Mouse (Mus musculus): ENCODE measurements around the gene Anpep.
A peak's percentile ranks its signal among the peaks of the same experiment; 100 is the strongest.
"Not testable (repeated sequence)": the region's sequence is repeated elsewhere in the genome, so short reads cannot be mapped to it uniquely, and the experiment has no call there.

Gene Anpep

GRCm38 (mm10) chr7:79810611-79811506 is 50.0 kb downstream of the Anpep start, which contains the start of gene Mesp2:
Gene Mesp2 (plus strand): TSS chr7:79810727.
- DNase-seq (ENCODE audit: low spot score in 2 of 2) = peak; percentile 66 to 72

GRCm38 (mm10) chr7:79808561-79808960 is 52.3 kb downstream of the Anpep start:
- no peak for DNase-seq (ENCODE audit: low spot score in 2 of 2)

GRCm38 (mm10) chr7:79803887-79804286 is 57.0 kb downstream of the Anpep start:
- DNase-seq (ENCODE audit: low spot score in 2 of 2) = no peak

DNA sequence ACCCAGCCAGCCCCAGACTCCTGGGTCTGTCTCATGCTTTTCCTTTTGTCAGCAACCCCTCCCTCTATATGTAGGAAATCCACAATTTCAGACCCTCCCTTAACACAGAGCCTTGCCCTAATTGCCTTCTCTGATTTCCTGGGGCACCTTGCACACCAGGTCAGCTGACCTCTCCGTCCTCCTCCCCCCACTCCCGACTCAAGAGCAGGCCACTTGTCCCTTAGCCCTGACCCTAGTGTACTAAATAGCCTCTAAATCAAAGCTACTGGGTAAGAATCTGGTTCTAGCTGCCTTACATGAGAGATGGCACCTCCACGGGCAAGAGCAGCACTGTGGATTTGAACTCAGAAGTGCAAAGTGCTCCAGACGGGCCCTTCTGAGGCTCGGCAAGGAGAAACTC is 58.8 kb downstream of the Anpep start:
- DNase-seq (ENCODE audit: low spot score in 2 of 2) = no peak

DNA sequence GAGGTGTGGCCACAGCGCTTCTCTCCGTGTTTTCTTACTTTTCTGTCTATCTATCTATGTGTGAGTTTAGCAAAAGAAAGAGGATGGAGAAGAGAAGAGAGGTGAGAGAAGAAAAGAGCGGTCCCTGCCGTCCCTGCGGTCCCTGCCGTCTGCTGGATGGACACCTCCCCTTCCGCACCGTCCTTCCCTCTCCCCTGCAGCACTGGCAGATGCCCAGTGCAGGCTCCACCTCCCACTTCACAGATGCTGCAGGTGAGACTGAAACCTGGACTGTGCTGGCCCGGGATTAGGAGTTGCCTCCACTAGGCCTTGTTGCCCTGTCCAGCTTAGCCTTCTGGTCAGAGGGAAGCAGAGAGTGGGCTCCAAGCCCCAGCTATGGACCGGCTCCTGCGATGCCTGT is 59.5 kb downstream of the Anpep start:
- no peak for DNase-seq (ENCODE audit: low spot score in 2 of 2)

DNA sequence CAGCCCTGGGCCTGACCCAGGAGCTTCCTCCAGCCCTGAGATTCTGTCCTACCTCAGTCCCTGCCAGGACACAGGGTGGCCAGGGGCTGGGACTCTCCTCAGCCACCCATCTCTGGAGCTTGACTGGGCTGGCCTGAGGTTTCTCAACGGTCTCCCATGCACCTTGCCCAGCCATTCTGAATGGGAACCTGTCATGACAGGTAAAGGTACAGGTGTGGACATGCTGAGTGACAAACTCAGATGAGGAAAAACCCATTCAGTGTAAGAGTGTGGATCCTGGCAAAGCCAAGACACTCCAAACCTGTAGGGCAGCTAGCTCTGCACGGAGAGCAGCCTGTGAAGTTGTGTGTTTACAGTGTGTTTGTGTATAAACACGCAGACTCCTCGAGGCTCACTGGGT is 60.5 kb downstream of the Anpep start:
- DNase-seq (ENCODE audit: low spot score in 2 of 2) = no peak

GRCm38 (mm10) chr7:79799506-79799905 is 61.4 kb downstream of the Anpep start:
- DNase-seq (ENCODE audit: low spot score in 2 of 2) = no peak

- peak; percentile 63 to 83 for DNase-seq (ENCODE audit: low spot score in 2 of 2)
Measured at GRCm38 (mm10) chr7:79799048-79799447, 61.8 kb downstream of the Anpep start.

- no peak for DNase-seq (ENCODE audit: low spot score in 2 of 2)
Measured at GRCm38 (mm10) chr7:79798606-79799005, 62.3 kb downstream of the Anpep start.

DNA sequence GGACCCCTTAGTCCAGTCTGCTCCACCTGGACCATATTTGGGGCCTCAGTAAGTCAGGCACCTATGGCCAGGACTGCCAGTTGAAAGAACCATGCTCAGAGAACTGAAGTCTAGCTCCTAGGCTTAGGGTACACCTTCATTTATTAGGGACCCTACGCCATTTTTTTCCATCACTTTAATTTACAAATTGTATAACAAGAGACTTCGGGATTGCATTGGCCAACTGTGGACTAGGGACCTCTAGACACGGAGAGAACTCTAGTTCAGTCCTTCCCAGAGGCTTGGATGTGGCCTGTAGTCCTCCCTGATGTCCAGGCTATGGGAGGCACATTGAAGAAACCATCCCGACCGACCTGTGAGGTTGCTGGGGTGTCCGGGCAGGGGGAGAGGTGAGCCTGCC is 67.2 kb downstream of the Anpep start, which contains the start of gene Mesp1:
Mesp1 (minus strand) TSS at position 101 of the 400 bp plus-strand sequence.
- no peak for DNase-seq (ENCODE audit: low spot score in 2 of 2)

- DNase-seq (ENCODE audit: low spot score in 2 of 2) = no peak
Measured at GRCm38 (mm10) chr7:79792635-79793421, 68.0 kb downstream of the Anpep start.

DNA sequence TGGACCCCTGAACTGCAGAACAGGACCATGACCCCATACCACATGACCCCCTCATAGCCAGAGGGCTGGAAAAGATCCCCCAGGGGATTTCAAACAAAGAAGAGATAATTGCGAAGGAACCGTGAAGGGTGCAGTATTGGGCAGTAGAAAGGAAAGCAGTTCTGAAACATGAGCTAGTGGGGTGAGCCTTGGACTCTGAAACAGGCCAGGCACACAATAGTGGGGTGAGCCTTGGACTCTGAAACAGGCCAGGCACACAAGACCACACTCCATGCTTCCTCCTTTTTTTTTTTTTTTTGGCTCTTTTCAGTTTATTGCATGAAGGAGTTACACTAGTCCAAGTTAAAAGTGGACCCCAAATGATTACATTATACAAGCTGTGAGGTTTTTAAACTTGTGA is 71.0 kb downstream of the Anpep start:
- not testable (repeated sequence) for DNase-seq (ENCODE audit: low spot score in 2 of 2)

DNA sequence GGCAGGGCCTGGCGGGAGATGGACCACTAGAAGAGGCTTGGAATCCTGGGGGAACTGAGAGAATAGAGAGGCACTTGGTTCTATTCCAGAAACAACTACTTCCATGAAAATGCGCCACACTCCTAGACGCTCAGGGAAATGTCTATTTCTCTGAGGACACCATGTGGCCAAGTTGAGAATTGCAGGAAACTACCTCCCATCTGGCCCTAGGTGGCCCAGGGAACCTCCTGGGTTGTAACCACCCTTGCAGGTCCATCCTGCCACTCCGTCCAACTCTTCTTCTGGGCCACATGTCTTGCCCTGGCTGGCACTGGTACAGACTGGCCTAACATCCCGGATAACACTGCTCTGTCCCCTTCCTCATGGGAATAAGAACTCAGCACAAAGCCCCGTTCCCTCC is 74.6 kb downstream of the Anpep start:
- peak in 1 of 2 experiments; percentile 81 for DNase-seq (ENCODE audit: low spot score in 2 of 2)

- DNase-seq (ENCODE audit: low spot score in 2 of 2) = no peak
Measured at GRCm38 (mm10) chr7:79782516-79782855, 78.4 kb downstream of the Anpep start.

DNA sequence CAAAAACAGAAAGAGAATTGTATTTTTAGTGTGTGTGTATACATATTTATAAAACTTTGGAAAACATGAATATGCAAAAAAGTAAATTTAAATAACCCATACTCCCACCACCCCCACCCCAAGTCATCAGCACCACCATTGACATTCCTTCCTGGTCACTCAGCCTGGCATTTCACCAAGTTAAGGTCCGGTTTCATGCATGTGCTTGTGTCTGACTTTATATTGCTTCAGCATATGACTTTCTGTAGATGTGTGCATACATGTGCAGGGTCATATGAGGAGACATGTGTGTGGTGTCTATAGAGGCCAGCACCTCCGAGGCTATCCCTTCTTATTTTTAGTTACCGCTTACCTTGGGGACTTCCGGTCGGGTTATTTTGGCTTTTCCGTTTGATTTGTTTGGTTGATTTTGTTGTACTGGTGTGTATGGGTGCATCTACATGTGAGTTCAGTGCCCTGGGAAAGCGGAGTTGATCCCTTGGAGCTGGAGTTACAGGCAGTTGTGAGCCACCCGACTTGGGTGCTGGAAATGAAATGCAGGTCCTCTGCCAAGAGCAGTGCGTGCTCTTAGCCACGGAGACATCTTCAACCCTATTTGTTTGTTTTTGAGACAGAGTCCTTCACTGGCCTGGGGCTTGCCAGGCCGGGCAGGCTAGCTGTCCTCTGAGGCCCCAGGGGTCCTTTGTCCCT is 78.9 kb downstream of the Anpep start:
- no peak for DNase-seq (ENCODE audit: low spot score in 2 of 2)

DNA sequence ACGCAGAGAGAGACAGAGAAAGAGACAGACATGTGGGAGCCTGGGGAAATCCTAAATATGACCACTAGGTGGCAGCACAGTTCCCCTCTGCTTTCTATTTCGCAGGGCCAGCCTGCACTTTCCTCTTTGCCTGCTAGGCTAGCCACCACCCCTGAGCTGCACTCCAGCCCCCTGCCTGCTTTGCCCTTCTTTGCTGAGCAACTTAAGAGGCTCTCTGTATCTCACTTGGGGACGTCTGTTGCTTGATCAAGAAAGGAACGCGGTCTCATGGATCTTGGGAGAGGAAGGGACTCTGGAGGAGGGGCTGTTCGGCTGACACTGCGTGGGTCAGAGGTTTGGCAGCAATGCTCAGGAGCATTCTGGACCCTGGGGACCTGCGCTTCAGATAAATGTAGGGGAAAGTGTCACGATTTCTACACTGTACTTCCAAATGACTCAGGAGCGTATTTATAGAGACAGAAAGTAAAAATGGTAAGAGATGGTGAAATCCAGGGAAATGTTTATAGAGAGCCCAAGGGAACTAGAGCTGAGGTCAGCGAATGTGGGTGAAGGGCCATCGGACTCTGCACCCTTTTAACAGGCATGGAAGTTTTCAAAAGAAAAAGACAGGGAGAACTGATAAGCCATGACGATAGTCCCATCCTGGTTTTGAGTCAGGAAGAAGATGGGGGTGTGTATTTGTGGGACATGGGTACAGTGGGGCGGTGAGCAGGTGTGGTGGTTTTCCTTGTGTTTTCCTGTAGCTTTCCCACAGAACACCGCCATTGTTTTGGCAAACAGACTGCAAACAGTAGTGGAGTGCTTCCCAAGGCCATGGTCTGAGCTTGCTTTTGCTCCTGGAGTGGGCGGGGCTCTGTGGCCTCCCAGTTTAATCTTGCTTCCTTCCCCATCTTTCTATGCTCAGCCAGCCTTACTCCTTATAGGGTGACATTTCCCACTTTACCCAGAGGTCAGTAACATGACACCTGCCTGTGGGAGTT is 79.9 kb downstream of the Anpep start:
- peak; percentile 58 to 76 for DNase-seq (ENCODE audit: low spot score in 2 of 2)
